Mouse (Mus musculus): ENCODE measurements around the gene Serpinh1. TPM values are rescaled to one million over a fixed set of nuclear protein-coding genes. Genes with fewer than 3 reads are reported as not detected.

The Serpinh1 gene
- polyA plus RNA-seq, 1 experiment, result 211 TPM

- Histone ChIP-seq H3K4me3 (ENCODE audit: low read depth, low read length) (no peak overlapping the region), H3K27me3 (ENCODE audit: control insufficient read depth, insufficient read depth, low read length, poor library complexity, severe bottlenecking) (peaks cover 10% of the 10 kb centered on the region), H3K27ac (ENCODE audit: insufficient read depth, low read length) (no peak overlapping the region), H3K4me1 (ENCODE audit: control insufficient read depth, insufficient read depth, low read length) (peaks cover 2% of the 10 kb centered on the region), H3K9ac (ENCODE audit: low read depth, poor library complexity, severe bottlenecking) (no peak overlapping the region), H3K36me3 (ENCODE audit: control insufficient read depth, insufficient read depth, low read length, poor library complexity, severe bottlenecking) (no peaks in the 10 kb centered on the region), H3K9me3 (replicated peaks; ENCODE audit: control insufficient read depth, insufficient read depth, low read length, poor library complexity, severe bottlenecking) (no peaks in the 10 kb centered on the region)
- TF ChIP-seq POLR2A (IDR thresholded peaks at IDR 0.05; ENCODE audit: insufficient read depth, low read length), result no peak
- no peak for TF ChIP-seq CTCF (IDR thresholded peaks at IDR 0.05; ENCODE audit: low read depth, low read length)
- no peak for TF ChIP-seq EP300 (IDR thresholded peaks at IDR 0.05; ENCODE audit: insufficient read depth, low read depth, low read length)
Observed at GRCm38 (mm10) chr7:99386030-99386429, 33.0 kb upstream of the Serpinh1 start.

- H3K27me3 ChIP-seq (ENCODE audit: control insufficient read depth, insufficient read depth, low read length, poor library complexity, severe bottlenecking), result peaks cover 10% of the 10 kb centered on the region
- H3K4me1 ChIP-seq (ENCODE audit: control insufficient read depth, insufficient read depth, low read length), result no peaks in the 10 kb centered on the region
- H3K27ac ChIP-seq (ENCODE audit: insufficient read depth, low read length), result no peak overlapping the region
- no peak overlapping the region for H3K4me3 ChIP-seq (ENCODE audit: low read depth, low read length)
- no peaks in the 10 kb centered on the region for H3K9me3 ChIP-seq (replicated peaks; ENCODE audit: control insufficient read depth, insufficient read depth, low read length, poor library complexity, severe bottlenecking)
- H3K36me3 ChIP-seq (ENCODE audit: control insufficient read depth, insufficient read depth, low read length, poor library complexity, severe bottlenecking), result no peaks in the 10 kb centered on the region
- no peak for TF ChIP-seq POLR2A (IDR thresholded peaks at IDR 0.05; ENCODE audit: insufficient read depth, low read length)
- TF ChIP-seq EP300 (IDR thresholded peaks at IDR 0.05; ENCODE audit: insufficient read depth, low read depth, low read length), result no peak
- TF ChIP-seq CTCF (IDR thresholded peaks at IDR 0.05; ENCODE audit: low read depth, low read length), result no peak
- H3K9ac ChIP-seq (ENCODE audit: low read depth, poor library complexity, severe bottlenecking), result no peak overlapping the region
Observed at GRCm38 (mm10) chr7:99384101-99384611, 31.1 kb upstream of the Serpinh1 start.

- TF ChIP-seq POLR2A (IDR thresholded peaks at IDR 0.05; ENCODE audit: insufficient read depth, low read length) (no peak), CTCF (IDR thresholded peaks at IDR 0.05; ENCODE audit: low read depth, low read length) (no peak), EP300 (IDR thresholded peaks at IDR 0.05; ENCODE audit: insufficient read depth, low read depth, low read length) (no peak)
- no peak overlapping the region for H3K9ac ChIP-seq (ENCODE audit: low read depth, poor library complexity, severe bottlenecking)
- H3K4me1 ChIP-seq (ENCODE audit: control insufficient read depth, insufficient read depth, low read length), result no peaks in the 10 kb centered on the region
- no peak overlapping the region for H3K4me3 ChIP-seq (ENCODE audit: low read depth, low read length)
- no peaks in the 10 kb centered on the region for H3K36me3 ChIP-seq (ENCODE audit: control insufficient read depth, insufficient read depth, low read length, poor library complexity, severe bottlenecking)
- H3K27me3 ChIP-seq (ENCODE audit: control insufficient read depth, insufficient read depth, low read length, poor library complexity, severe bottlenecking), result peaks cover 10% of the 10 kb centered on the region
- no peaks in the 10 kb centered on the region for H3K9me3 ChIP-seq (replicated peaks; ENCODE audit: control insufficient read depth, insufficient read depth, low read length, poor library complexity, severe bottlenecking)
- H3K27ac ChIP-seq (ENCODE audit: insufficient read depth, low read length), result no peak overlapping the region
Observed at GRCm38 (mm10) chr7:99383246-99383645, 30.2 kb upstream of the Serpinh1 start.

- Histone ChIP-seq H3K9me3 (replicated peaks; ENCODE audit: control insufficient read depth, insufficient read depth, low read length, poor library complexity, severe bottlenecking) (no peaks in the 10 kb centered on the region), H3K36me3 (ENCODE audit: control insufficient read depth, insufficient read depth, low read length, poor library complexity, severe bottlenecking) (no peaks in the 10 kb centered on the region), H3K9ac (ENCODE audit: low read depth, poor library complexity, severe bottlenecking) (peak overlapping the region; percentile 60), H3K4me3 (ENCODE audit: low read depth, low read length) (peak overlapping the region; percentile 49), H3K27me3 (ENCODE audit: control insufficient read depth, insufficient read depth, low read length, poor library complexity, severe bottlenecking) (peaks cover 10% of the 10 kb centered on the region), H3K4me1 (ENCODE audit: control insufficient read depth, insufficient read depth, low read length) (no peaks in the 10 kb centered on the region), H3K27ac (ENCODE audit: insufficient read depth, low read length) (no peak overlapping the region)
- TF ChIP-seq CTCF (IDR thresholded peaks at IDR 0.05; ENCODE audit: low read depth, low read length) (no peak), EP300 (IDR thresholded peaks at IDR 0.05; ENCODE audit: insufficient read depth, low read depth, low read length) (no peak), POLR2A (IDR thresholded peaks at IDR 0.05; ENCODE audit: insufficient read depth, low read length) (no peak)
Observed at GRCm38 (mm10) chr7:99382088-99383000, 29.3 kb upstream of the Serpinh1 start.

GRCm38 (mm10) chr7:99381214-99382087 is 28.4 kb upstream of the Serpinh1 start, which contains the start of gene Gdpd5:
TSS of gene Gdpd5 (plus strand) at chr7:99381414.
- H3K4me3 ChIP-seq (ENCODE audit: low read depth, low read length), result peak within 1 kb of the TSS; percentile 84
- no peaks in the 10 kb centered on the region for H3K36me3 ChIP-seq (ENCODE audit: control insufficient read depth, insufficient read depth, low read length, poor library complexity, severe bottlenecking)
- peaks cover 10% of the 10 kb centered on the region for H3K27me3 ChIP-seq (ENCODE audit: control insufficient read depth, insufficient read depth, low read length, poor library complexity, severe bottlenecking)
- H3K4me1 ChIP-seq (ENCODE audit: control insufficient read depth, insufficient read depth, low read length), result no peaks in the 10 kb centered on the region
- TF ChIP-seq POLR2A (IDR thresholded peaks at IDR 0.05; ENCODE audit: insufficient read depth, low read length) (no peak), CTCF (IDR thresholded peaks at IDR 0.05; ENCODE audit: low read depth, low read length) (no peak), EP300 (IDR thresholded peaks at IDR 0.05; ENCODE audit: insufficient read depth, low read depth, low read length) (no peak)
- no peak within 1 kb of the TSS for H3K27ac ChIP-seq (ENCODE audit: insufficient read depth, low read length)
- peak within 1 kb of the TSS; percentile 60 for H3K9ac ChIP-seq (ENCODE audit: low read depth, poor library complexity, severe bottlenecking)
- no peaks in the 10 kb centered on the region for H3K9me3 ChIP-seq (replicated peaks; ENCODE audit: control insufficient read depth, insufficient read depth, low read length, poor library complexity, severe bottlenecking)

Data from ES-Bruce4 (cell line).